Mouse (Mus musculus) thymus, adult 2 months (tissue): ENCODE measurements around the gene Akt1s1. TPM values are rescaled to one million over a fixed set of nuclear protein-coding genes. Genes with fewer than 3 reads are reported as not detected.
"Not testable (repeated sequence)": the region's sequence is repeated elsewhere in the genome, so short reads cannot be mapped to it uniquely, and the experiment has no call there.

Experiments used
- DNase-seq: peaks from one replicate; pipeline ENCODE4 v3.0.0; 2021
- H3K27ac ChIP-seq: fragments of 200-500 bp; 2 replicates; pipeline ENCODE4 v1.5.1; 2012; ENCODE audit warnings: low read length, control low read depth; ENCODE audit not compliant: control insufficient read depth, insufficient read depth
- H3K27me3 ChIP-seq: fragments of 200-500 bp; 2 replicates; pipeline ENCODE4 v1.6.1; 2012; ENCODE audit warnings: mild to moderate bottlenecking, low read length, moderate library complexity, mixed read lengths; ENCODE audit not compliant: control insufficient read depth, insufficient read depth
- H3K36me3 ChIP-seq: fragments of 200-500 bp; 2 replicates; pipeline ENCODE4 v1.6.1; 2012; ENCODE audit warnings: mild to moderate bottlenecking, low read length, moderate library complexity; ENCODE audit not compliant: control insufficient read depth, insufficient read depth
- H3K4me1 ChIP-seq: fragments of 200-500 bp; replicated peaks from 2 replicates; pipeline ENCODE4 v1.6.1; 2012; ENCODE audit warnings: low read length; ENCODE audit not compliant: control insufficient read depth, insufficient read depth
- H3K4me3 ChIP-seq: fragments of 200-500 bp; 2 replicates; pipeline ENCODE4 v1.5.1; 2012; ENCODE audit warnings: mild to moderate bottlenecking, low read length, control low read depth, moderate library complexity; ENCODE audit not compliant: control insufficient read depth, insufficient read depth
- CTCF ChIP-seq: fragments of 200-500 bp; IDR thresholded peaks from 2 replicates; pipeline ENCODE4 v1.5.1; 2012; ENCODE audit warnings: mild to moderate bottlenecking, control low read depth, low read length, moderate library complexity, borderline replicate concordance; ENCODE audit not compliant: control insufficient read depth, poor library complexity, insufficient read depth; ENCODE audit errors: extremely low read depth
- POLR2A ChIP-seq: fragments of 200-500 bp; IDR thresholded peaks from 2 replicates; pipeline ENCODE4 v1.6.1; 2012; ENCODE audit warnings: mild to moderate bottlenecking, low read length, control low read depth, moderate library complexity; ENCODE audit not compliant: control insufficient read depth, poor library complexity, insufficient read depth; ENCODE audit errors: extremely low read depth
- WGBS: fragments of 180-500 bp; shearing (Covaris S2); methylation state at CpG from one replicate; pipeline ENCODE4 v1.1.7; 2018; 5-methylcytosine and 5-hydroxymethylcytosine counted together
- polyA plus RNA-seq: library from polyadenylated mRNA; depleted of rRNA; stranded (reverse); fragments of >200 nt; gene quantifications from 2 replicates; pipeline ENCODE4 v1.2.3, GENCODE M21; 2012

The Akt1s1 gene
- polyA plus RNA-seq, 1 experiment = 91.4 TPM

- H3K27ac ChIP-seq = no peak overlapping the region
- H3K4me1 ChIP-seq = peaks cover 18% of the 10 kb centered on the region
- peak overlapping the region; percentile 84 for H3K4me3 ChIP-seq
- peaks cover 13% of the 10 kb centered on the region; the same call in 1 of the 2 replicates for H3K36me3 ChIP-seq
- no peaks in the 10 kb centered on the region for H3K27me3 ChIP-seq
- TF ChIP-seq CTCF (no peak), POLR2A (no peak)
- 18% methylated on average over 16 of the region's 16 CpGs for WGBS
- DNase-seq = no peak
Measured at GRCm38 (mm10) chr7:44868465-44868864, 19.7 kb downstream of the Akt1s1 start.

DNA sequence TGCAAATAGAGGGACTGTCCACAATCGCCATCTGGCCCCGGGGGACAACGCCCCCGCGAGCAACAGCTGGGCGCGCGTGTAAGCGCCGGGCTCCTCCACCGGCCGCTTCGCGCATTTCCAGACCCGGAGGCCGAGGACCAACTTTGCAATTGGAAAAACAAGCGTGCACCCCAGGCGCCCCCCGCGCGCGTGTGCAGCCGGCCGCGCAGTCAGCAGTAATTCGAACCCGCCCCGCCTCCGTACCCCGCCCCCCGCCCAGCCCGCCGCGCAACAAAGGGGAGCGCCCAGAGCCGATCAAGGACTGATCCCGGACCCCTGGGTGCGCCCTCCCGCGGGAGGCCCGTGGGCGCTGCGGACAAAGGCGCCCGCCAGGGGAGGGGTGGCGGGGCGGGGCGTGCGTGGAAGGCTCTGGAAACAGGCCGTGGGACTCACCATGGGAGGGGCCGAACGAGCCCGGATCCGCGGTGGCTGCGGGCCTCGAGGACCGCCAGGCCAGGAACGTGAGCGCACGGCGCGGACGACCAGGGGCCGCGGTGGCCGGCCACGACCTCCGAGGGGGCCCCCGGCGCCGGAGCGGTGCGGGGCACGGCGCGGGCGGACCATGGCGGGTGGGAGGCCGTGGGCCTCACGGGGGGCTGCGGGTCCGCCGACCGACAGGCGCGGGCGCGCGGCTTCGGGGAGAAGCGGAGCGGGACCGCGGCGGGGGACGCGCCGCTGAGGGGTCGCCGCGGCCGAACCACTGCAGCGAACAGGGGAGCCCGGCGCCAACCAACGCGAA is 20.3 kb downstream of the Akt1s1 start:
- H3K4me3 ChIP-seq = peak overlapping the region; percentile 84
- H3K4me1 ChIP-seq = peaks cover 18% of the 10 kb centered on the region
- DNase-seq = peak; percentile 58
- peak overlapping the region; percentile 39; the same call in 1 of the 2 replicates for H3K27ac ChIP-seq
- no peak for TF ChIP-seq CTCF
- peak; percentile 33; the same call in 1 of the 2 replicates for TF ChIP-seq POLR2A
- H3K27me3 ChIP-seq = no peaks in the 10 kb centered on the region
- under 1% methylated on average over 105 of the region's 108 CpGs for WGBS
- peaks cover 7% of the 10 kb centered on the region; the same call in 1 of the 2 replicates for H3K36me3 ChIP-seq

DNA sequence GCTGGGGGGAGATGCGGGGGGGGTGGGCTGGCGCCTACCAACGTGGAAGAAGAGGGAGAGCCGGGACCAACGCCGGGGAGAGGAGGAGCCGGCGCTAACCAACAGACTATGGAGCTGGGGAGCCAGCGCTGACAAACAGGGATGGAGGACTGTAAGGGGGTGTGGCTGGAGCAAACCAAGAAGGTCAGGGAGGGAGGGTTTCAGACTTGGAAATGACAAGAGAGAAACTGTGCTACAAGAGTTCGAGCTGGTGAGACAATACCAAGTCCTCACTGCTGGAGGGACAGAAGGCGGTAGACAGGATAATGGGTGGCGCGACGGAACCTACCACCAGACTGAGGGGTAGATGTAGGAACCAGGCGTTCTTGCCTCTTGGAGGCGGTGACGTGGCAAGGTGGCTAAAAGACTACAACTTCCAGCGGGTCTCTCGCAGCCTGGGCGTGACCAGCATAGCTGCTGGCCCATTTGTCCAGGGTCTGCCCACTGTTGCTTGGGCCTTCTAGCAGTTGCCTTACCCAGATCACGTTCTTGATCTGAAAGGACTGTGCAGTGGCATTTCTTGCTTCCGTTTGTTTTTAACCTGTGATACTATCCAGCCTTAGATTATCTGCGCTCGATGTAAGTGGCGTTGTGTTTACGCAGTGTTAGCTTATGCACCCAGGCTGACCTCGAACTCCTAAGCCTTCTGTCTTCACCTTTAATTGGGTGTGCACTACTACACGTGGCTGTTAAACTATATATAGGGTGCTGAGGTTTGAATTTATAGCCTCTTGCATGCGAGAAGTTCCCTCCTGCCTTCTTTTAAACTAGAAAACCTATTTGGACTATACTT is 21.1 kb downstream of the Akt1s1 start, which contains the start of gene Ptov1:
Ptov1 (minus strand) TSS at position 92 of the 832 bp plus-strand sequence.
- Histone ChIP-seq H3K36me3 (no peaks in the 10 kb centered on the region), H3K4me3 (peak within 1 kb of the TSS; percentile 84), H3K27ac (peak within 1 kb of the TSS; percentile 41), H3K27me3 (no peaks in the 10 kb centered on the region), H3K4me1 (peaks cover 18% of the 10 kb centered on the region)
- no peak for TF ChIP-seq POLR2A
- TF ChIP-seq CTCF = no peak; the same call in 1 of the 2 replicates
- DNase-seq = peak; percentile 84
- 8% methylated on average over 29 of the region's 29 CpGs for WGBS

GRCm38 (mm10) chr7:44870614-44871013 is 21.8 kb downstream of the Akt1s1 start:
- no peak overlapping the region for H3K27ac ChIP-seq
- no peaks in the 10 kb centered on the region for H3K36me3 ChIP-seq
- peaks cover 18% of the 10 kb centered on the region for H3K4me1 ChIP-seq
- no peak overlapping the region for H3K4me3 ChIP-seq
- DNase-seq = no peak
- H3K27me3 ChIP-seq = no peaks in the 10 kb centered on the region
- TF ChIP-seq POLR2A (no peak), CTCF (no peak)
- 90% methylated on average over 6 of the region's 6 CpGs for WGBS

- peaks cover 17% of the 10 kb centered on the region for H3K4me1 ChIP-seq
- H3K27ac ChIP-seq = no peak overlapping the region
- H3K36me3 ChIP-seq = no peaks in the 10 kb centered on the region
- no peak for TF ChIP-seq POLR2A
- no peak for TF ChIP-seq CTCF
- no peaks in the 10 kb centered on the region for H3K27me3 ChIP-seq
- H3K4me3 ChIP-seq = no peak overlapping the region
- DNase-seq = no peak
- WGBS = 88% methylated on average over 1 of the region's 1 CpGs
Measured at GRCm38 (mm10) chr7:44871181-44871580, 22.4 kb downstream of the Akt1s1 start.

DNA sequence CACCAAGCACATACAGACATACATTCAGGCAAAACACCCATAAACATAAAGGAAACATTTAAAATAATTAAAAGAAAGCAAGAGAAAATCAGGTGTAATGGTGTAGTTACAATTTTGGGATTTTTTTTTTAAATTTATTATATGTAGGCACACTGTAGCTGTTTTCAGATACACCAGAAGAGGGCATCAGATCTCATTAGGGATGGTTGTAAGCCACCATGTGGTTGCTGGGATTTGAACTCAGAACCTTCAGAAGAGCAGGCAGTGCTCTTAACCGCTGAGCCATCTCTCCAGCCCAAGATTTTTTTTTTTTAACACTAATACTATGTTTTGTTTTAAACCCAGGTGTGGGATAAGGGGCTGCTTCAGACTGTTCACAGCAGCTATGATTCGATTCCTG is 23.0 kb downstream of the Akt1s1 start:
- not testable (repeated sequence) for H3K27me3 ChIP-seq, DNase-seq, H3K4me3 ChIP-seq, H3K36me3 ChIP-seq, H3K27ac ChIP-seq
- WGBS = 93% methylated on average over 2 of the region's 2 CpGs
- peaks cover 14% of the 10 kb centered on the region for H3K4me1 ChIP-seq
